Mouse (Mus musculus) midbrain, embryonic 12.5 days (tissue): ENCODE data around the gene Xlr4a. TPM values are rescaled to one million over a fixed set of nuclear protein-coding genes. Genes with fewer than 3 reads are reported as not detected.

ENCODE experiments used
- ATAC-seq: fragments of 200-750 bp; cut with Nextera tagmentation; 2 replicates; pipeline ENCODE4 v1.8.0; 2017; ENCODE audit warnings: low read depth, moderate TSS enrichment, moderate library complexity; ENCODE audit not compliant: low FRiP score
- H3K27ac ChIP-seq: fragments of 300-500 bp; sonication (generic); replicated peaks from 2 replicates; pipeline ENCODE4 v1.5.1; 2016; ENCODE audit warnings: mild to moderate bottlenecking
- H3K27me3 ChIP-seq: fragments of 300-500 bp; sonication (generic); 2 replicates; pipeline ENCODE4 v1.6.1; 2016; ENCODE audit warnings: mild to moderate bottlenecking
- H3K36me3 ChIP-seq: fragments of 300-500 bp; sonication (generic); 2 replicates; pipeline ENCODE4 v1.6.1; 2016
- H3K4me1 ChIP-seq: fragments of 300-500 bp; sonication (generic); 2 replicates; pipeline ENCODE4 v1.6.1; 2016
- H3K4me2 ChIP-seq: fragments of 300-500 bp; sonication (generic); replicated peaks from 2 replicates; pipeline ENCODE4 v1.6.1; 2016; ENCODE audit warnings: mild to moderate bottlenecking, moderate library complexity
- H3K4me3 ChIP-seq: fragments of 300-500 bp; sonication (generic); 2 replicates; pipeline ENCODE4 v1.5.1; 2016; ENCODE audit warnings: mild to moderate bottlenecking
- H3K9ac ChIP-seq: fragments of 300-500 bp; sonication (generic); replicated peaks from 2 replicates; pipeline ENCODE4 v1.6.1; 2016; ENCODE audit warnings: mild to moderate bottlenecking, moderate library complexity
- H3K9me3 ChIP-seq: fragments of 300-500 bp; sonication (generic); 2 replicates; pipeline ENCODE4 v1.6.1; 2016; ENCODE audit warnings: mild to moderate bottlenecking
- WGBS: fragments of 180-500 bp; shearing (Covaris S2); methylation state at CpG from one replicate; pipeline ENCODE4 v1.1.7; 2016; 5-methylcytosine and 5-hydroxymethylcytosine counted together
- polyA plus RNA-seq: library from polyadenylated mRNA; unstranded; fragments of >200 nt; fragmentation: Nextera tagmentation; extraction: Ambion mirVana; gene quantifications from 2 replicates; pipeline ENCODE4 v1.2.1, GENCODE M21; 2016

Gene Xlr4a
- polyA plus RNA-seq, 1 experiment from 2014 or later, result 0.55 TPM

DNA sequence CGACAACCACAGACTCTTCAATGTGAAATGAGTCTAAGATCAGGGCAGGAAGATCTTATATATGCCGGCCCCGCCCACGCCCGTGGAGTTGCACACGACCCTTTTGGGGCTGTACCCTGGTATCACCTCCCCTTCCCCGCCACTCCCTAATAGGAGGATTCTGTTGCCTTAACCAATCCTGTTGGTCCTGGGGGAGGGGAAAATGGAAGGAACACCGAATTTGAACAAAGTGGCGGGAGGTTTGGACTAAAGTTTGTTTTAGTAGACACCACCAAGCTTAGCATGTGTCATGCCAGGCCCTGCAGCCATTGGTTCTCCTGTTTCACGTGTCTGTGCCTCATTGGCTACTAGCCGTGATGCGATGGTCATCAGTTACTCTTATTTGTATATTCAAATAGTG is 42.6 kb downstream of the Xlr4a start:
- no peak overlapping the region for H3K4me3 ChIP-seq
- no peak overlapping the region for H3K27ac ChIP-seq
- H3K36me3 ChIP-seq, result no peaks in the 10 kb centered on the region
- no peaks in the 10 kb centered on the region for H3K9me3 ChIP-seq
- no peaks in the 10 kb centered on the region for H3K4me1 ChIP-seq
- H3K9ac ChIP-seq, result no peak overlapping the region
- ATAC-seq, result no peak
- no peaks in the 10 kb centered on the region for H3K27me3 ChIP-seq
- WGBS, result 88% methylated on average over 12 of the region's 12 CpGs
- no peak overlapping the region for H3K4me2 ChIP-seq

DNA sequence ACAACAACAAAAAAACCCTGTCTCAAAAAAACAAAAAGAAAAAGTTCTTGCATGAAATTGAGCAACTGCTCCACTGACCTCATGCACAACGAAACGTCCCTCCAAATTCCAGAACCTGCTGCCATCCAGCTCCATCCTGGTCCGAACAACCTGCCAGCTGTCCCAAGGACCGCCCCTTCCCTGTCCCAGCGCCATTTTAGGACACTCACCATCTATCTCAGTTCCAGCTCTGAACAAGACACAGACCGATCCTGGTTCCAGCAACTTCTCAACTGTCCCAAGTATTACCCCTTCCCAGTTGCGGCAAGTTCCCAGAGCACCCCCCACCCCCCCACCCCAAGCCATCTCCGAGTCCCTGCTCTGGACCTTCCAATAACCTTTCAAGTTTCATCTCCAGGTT is 43.4 kb downstream of the Xlr4a start:
- Histone ChIP-seq H3K9ac (no peak overlapping the region), H3K4me1 (no peaks in the 10 kb centered on the region), H3K27me3 (no peaks in the 10 kb centered on the region), H3K9me3 (no peaks in the 10 kb centered on the region), H3K36me3 (no peaks in the 10 kb centered on the region), H3K27ac (no peak overlapping the region), H3K4me2 (no peak overlapping the region), H3K4me3 (no peak overlapping the region)
- ATAC-seq, result no peak
- 91% methylated on average over 8 of the region's 8 CpGs for WGBS

GRCm38 (mm10) chrX:73037003-73037402 is 45.3 kb downstream of the Xlr4a start, which contains the start of gene Pnma5:
TSS of gene Pnma5 (minus strand) at chrX:73037103.
- Histone ChIP-seq H3K4me1 (no peaks in the 10 kb centered on the region), H3K9me3 (no peaks in the 10 kb centered on the region), H3K9ac (no peak within 1 kb of the TSS), H3K27me3 (no peaks in the 10 kb centered on the region), H3K27ac (no peak within 1 kb of the TSS), H3K36me3 (no peaks in the 10 kb centered on the region), H3K4me2 (no peak within 1 kb of the TSS), H3K4me3 (no peak within 1 kb of the TSS)
- no peak for ATAC-seq
- 81% methylated on average over 1 of the region's 1 CpGs for WGBS

Other genes with a start within 250 kb of the Xlr4a start
- 99.1 and 107 TPM in 2 replicates for gene Cetn2, start 164.1 kb downstream of the Xlr4a start, polyA plus RNA-seq
- gene Nsdhl, start 163.9 kb downstream of the Xlr4a start, polyA plus RNA-seq, result 38.5 and 43.0 TPM in 2 replicates
- 3.1 and 3.3 TPM in 2 replicates for gene Zfp185, start 95.1 kb downstream of the Xlr4a start, polyA plus RNA-seq
- gene Pnma5, start 45.4 kb downstream of the Xlr4a start, polyA plus RNA-seq, result 0.14 TPM in 1 of 2 replicates, not detected in the other
- gene Pnma3, start 17.7 kb downstream of the Xlr4a start, polyA plus RNA-seq, result 1.1 TPM in 2 replicates
- 3.5 and 4.0 TPM in 2 replicates for gene Xlr3a, start 14.6 kb upstream of the Xlr4a start, polyA plus RNA-seq
- gene Gm14685, start 34.6 kb upstream of the Xlr4a start, polyA plus RNA-seq, result 0.29 and 0.73 TPM in 2 replicates
- not detected in 2 replicates for gene Xlr5b, start 66.3 kb upstream of the Xlr4a start, polyA plus RNA-seq
- gene DXBay18, start 67.0 kb upstream of the Xlr4a start, polyA plus RNA-seq, result 0.34 and 0.40 TPM in 2 replicates
- not detected in 2 replicates for gene Spin2d, start 94.5 kb upstream of the Xlr4a start, polyA plus RNA-seq
- gene Xlr3b, start 109.7 kb upstream of the Xlr4a start, polyA plus RNA-seq, result 14.1 and 16.1 TPM in 2 replicates
- gene Xlr4b, start 131.9 kb upstream of the Xlr4a start, polyA plus RNA-seq, result 0.43 and 0.70 TPM in 2 replicates
- 23.1 and 23.2 TPM in 2 replicates for gene F8a, start 145.8 kb upstream of the Xlr4a start, polyA plus RNA-seq
- not detected in 2 replicates for gene Xlr4c, start 160.7 kb upstream of the Xlr4a start, polyA plus RNA-seq
- 0.37 TPM in 1 of 2 replicates, not detected in the other for gene Xlr3c, start 182.9 kb upstream of the Xlr4a start, polyA plus RNA-seq
- gene Xlr5a, start 210.5 kb upstream of the Xlr4a start, polyA plus RNA-seq, result 0.14 and 0.16 TPM in 2 replicates
- not detected in 2 replicates for gene Xlr5c, start 210.5 kb upstream of the Xlr4a start, polyA plus RNA-seq